Mouse (Mus musculus) midbrain, postnatal 0 days (tissue): ENCODE results near the gene Stat6. TPM values are rescaled to one million over a fixed set of nuclear protein-coding genes. Genes with fewer than 3 reads are reported as not detected.

ENCODE experiments used
- ATAC-seq: fragments of 200-750 bp; cut with Nextera tagmentation; 2 replicates; pipeline ENCODE4 v1.8.0; 2017; ENCODE audit warnings: moderate number of reproducible peaks, mild to moderate bottlenecking, moderate TSS enrichment, moderate library complexity; ENCODE audit not compliant: low FRiP score
- DNase-seq: peaks from one replicate; pipeline ENCODE4 v3.0.0-alpha.2; 2015; ENCODE audit warnings: low spot score
- H3K27ac ChIP-seq: fragments of 300-500 bp; sonication (generic); 2 replicates; pipeline ENCODE4 v1.5.1; 2014; ENCODE audit warnings: low read depth, mild to moderate bottlenecking, low read length, mixed read lengths
- H3K27me3 ChIP-seq: fragments of 300-500 bp; sonication (generic); 2 replicates; pipeline ENCODE4 v1.6.1; 2014; ENCODE audit warnings: low read length, control low read depth, mixed read lengths; ENCODE audit not compliant: insufficient read depth
- H3K36me3 ChIP-seq: fragments of 300-500 bp; sonication (generic); 2 replicates; pipeline ENCODE4 v1.6.1; 2014; ENCODE audit warnings: low read length, control low read depth, mixed read lengths; ENCODE audit not compliant: insufficient read depth
- H3K4me1 ChIP-seq: fragments of 300-500 bp; sonication (generic); 2 replicates; pipeline ENCODE4 v1.6.1; 2014; ENCODE audit warnings: mild to moderate bottlenecking, control low read depth, antibody characterized with exemption, low read length, mixed read lengths; ENCODE audit not compliant: insufficient read depth
- H3K4me2 ChIP-seq: fragments of 300-500 bp; sonication (generic); 2 replicates; pipeline ENCODE4 v1.6.1; 2014; ENCODE audit warnings: low read depth, mild to moderate bottlenecking, low read length, mixed read lengths; ENCODE audit not compliant: poor library complexity, severe bottlenecking
- H3K4me3 ChIP-seq: fragments of 300-500 bp; sonication (generic); 2 replicates; pipeline ENCODE4 v1.5.1; 2014; ENCODE audit warnings: low read depth, mild to moderate bottlenecking, low read length, moderate library complexity
- H3K9ac ChIP-seq: fragments of 300-500 bp; sonication (generic); replicated peaks from 2 replicates; pipeline ENCODE4 v1.6.1; 2014; ENCODE audit warnings: mild to moderate bottlenecking, low read length, moderate library complexity, mixed read lengths; ENCODE audit not compliant: poor library complexity, severe bottlenecking
- H3K9me3 ChIP-seq: fragments of 300-500 bp; sonication (generic); 2 replicates; pipeline ENCODE4 v1.6.1; 2016; ENCODE audit warnings: low read length, control low read depth
- CTCF ChIP-seq: IDR thresholded peaks from 2 replicates; pipeline ENCODE4 v1.5.1; 2016; ENCODE audit warnings: antibody characterized with exemption, mild to moderate bottlenecking
- WGBS: fragments of 180-500 bp; shearing (Covaris S2); extraction: QIAGEN DNeasy Blood & Tissue Kit; methylation state at CpG from one replicate; pipeline ENCODE4 v1.1.7; 2014; 5-methylcytosine and 5-hydroxymethylcytosine counted together
- polyA plus RNA-seq: library from polyadenylated mRNA; unstranded; fragments of >200 nt; fragmentation: Nextera tagmentation; extraction: Ambion mirVana; gene quantifications from 2 replicates; pipeline ENCODE4 v1.2.1, GENCODE M21; 2015
- total RNA-seq: library from RNA; depleted of rRNA; stranded (reverse); fragments of >200 nt; gene quantifications from 2 replicates; pipeline ENCODE4 v1.2.3, GENCODE M21; 2014

The Stat6 gene
- total and polyA plus RNA-seq, 2 experiments from 2014 or later: 3.9 to 10.2 TPM

GRCm38 (mm10) chr10:127674794-127675522 is 32.2 kb downstream of the Stat6 start:
- no peaks in the 10 kb centered on the region for H3K9me3 ChIP-seq
- no peak overlapping the region for H3K27ac ChIP-seq
- TF ChIP-seq CTCF: peak; percentile 99
- no peak overlapping the region for H3K4me2 ChIP-seq
- H3K27me3 ChIP-seq: no peaks in the 10 kb centered on the region
- H3K4me3 ChIP-seq: no peak overlapping the region
- H3K4me1 ChIP-seq: 0 out of 2 replicates have a peak, but pooled peaks cover 4% of the 10 kb centered on the region
- H3K36me3 ChIP-seq: no peaks in the 10 kb centered on the region
- H3K9ac ChIP-seq: no peak overlapping the region
- WGBS: 87% methylated on average over 8 of the region's 8 CpGs
- DNase-seq (peak; percentile 91), ATAC-seq (peak; percentile 24; the same call in 1 of the 2 replicates)

- 0 out of 2 replicates have a peak overlapping the region, but pooled peaks have one; percentile 33 for H3K27ac ChIP-seq
- H3K4me2 ChIP-seq: peak overlapping the region; percentile 49
- no peaks in the 10 kb centered on the region for H3K27me3 ChIP-seq
- no peak for DNase-seq
- no peak for TF ChIP-seq CTCF
- H3K4me1 ChIP-seq: 0 out of 2 replicates have a peak, but pooled peaks cover 4% of the 10 kb centered on the region
- no peak for ATAC-seq
- no peaks in the 10 kb centered on the region for H3K9me3 ChIP-seq
- H3K36me3 ChIP-seq: no peaks in the 10 kb centered on the region
- H3K9ac ChIP-seq: no peak overlapping the region
- peak overlapping the region; percentile 73; the same call in 1 of the 2 replicates for H3K4me3 ChIP-seq
- WGBS: 51% methylated on average over 5 of the region's 5 CpGs
These were observed 33.1 kb downstream of the Stat6 start for GRCm38 (mm10) chr10:127675859-127676398.

- WGBS: under 1% methylated on average over 65 of the region's 71 CpGs
- Histone ChIP-seq H3K4me2 (peak overlapping the region; percentile 99), H3K9ac (peak overlapping the region; percentile 71), H3K9me3 (no peaks in the 10 kb centered on the region), H3K27me3 (no peaks in the 10 kb centered on the region), H3K4me1 (0 out of 2 replicates have a peak, but pooled peaks cover 4% of the 10 kb centered on the region), H3K4me3 (peak overlapping the region; percentile 73), H3K36me3 (no peaks in the 10 kb centered on the region), H3K27ac (peak overlapping the region; percentile 33; the same call in 1 of the 2 replicates)
- ATAC-seq (peak; percentile 96), DNase-seq (peak; percentile 99)
- TF ChIP-seq CTCF: peak; percentile 1; the same call in 1 of the 2 replicates
These were observed 34.1 kb downstream of the Stat6 start for GRCm38 (mm10) chr10:127676691-127677548.

- peak overlapping the region; percentile 73 for H3K4me3 ChIP-seq
- 12% methylated on average over 14 of the region's 14 CpGs for WGBS
- ATAC-seq (no peak), DNase-seq (peak; percentile 93)
- H3K36me3 ChIP-seq: no peaks in the 10 kb centered on the region
- no peaks in the 10 kb centered on the region for H3K9me3 ChIP-seq
- H3K9ac ChIP-seq: peak overlapping the region; percentile 71
- peak overlapping the region; percentile 99 for H3K4me2 ChIP-seq
- H3K4me1 ChIP-seq: 0 out of 2 replicates have a peak, but pooled peaks cover 4% of the 10 kb centered on the region
- TF ChIP-seq CTCF: peak; percentile 91
- no peaks in the 10 kb centered on the region for H3K27me3 ChIP-seq
- H3K27ac ChIP-seq: no peak overlapping the region
These were observed 35.0 kb downstream of the Stat6 start for GRCm38 (mm10) chr10:127677591-127678336.

- H3K4me1 ChIP-seq: 0 out of 2 replicates have a peak, but pooled peaks cover 4% of the 10 kb centered on the region
- DNase-seq: no peak
- no peaks in the 10 kb centered on the region for H3K9me3 ChIP-seq
- no peak overlapping the region for H3K27ac ChIP-seq
- TF ChIP-seq CTCF: no peak
- no peaks in the 10 kb centered on the region for H3K36me3 ChIP-seq
- H3K4me3 ChIP-seq: no peak overlapping the region
- 100% methylated on average over 1 of the region's 1 CpGs for WGBS
- no peak overlapping the region for H3K9ac ChIP-seq
- H3K4me2 ChIP-seq: no peak overlapping the region
- H3K27me3 ChIP-seq: no peaks in the 10 kb centered on the region
- ATAC-seq: no peak
These were observed 36.4 kb downstream of the Stat6 start for GRCm38 (mm10) chr10:127679208-127679607.
